Mouse (Mus musculus): Measurements from ENCODE around the gene Piwil1. TPM values are rescaled to one million over a fixed set of nuclear protein-coding genes. Genes with fewer than 3 reads are reported as not detected.

Piwil1 gene
- polyA plus RNA-seq, 1 experiment from 2014 or later: 0.17 TPM

DNA sequence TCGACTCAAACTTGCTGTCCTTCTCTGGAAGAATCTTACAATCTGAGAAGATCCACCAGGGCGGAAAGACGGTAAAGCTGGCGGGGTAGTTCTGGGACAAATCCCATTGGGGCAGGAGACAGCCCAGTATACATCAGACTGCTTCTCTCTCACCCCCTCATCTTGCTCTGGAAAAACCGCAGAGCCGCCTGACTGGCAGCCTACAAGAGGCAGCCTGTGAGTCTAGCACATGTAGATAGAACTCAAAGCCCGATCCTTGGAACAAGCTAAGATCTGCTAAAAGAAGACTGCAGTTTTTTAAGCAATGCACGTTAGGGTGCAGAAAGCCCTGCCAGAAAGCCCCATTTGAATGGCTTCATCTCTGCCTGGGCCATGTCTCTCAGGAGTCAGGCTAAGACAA, 43.9 kb downstream of the Piwil1 start:
- no peak overlapping the region for H3K9ac ChIP-seq (replicated peaks)
- WGBS: 90% methylated on average over 8 of the region's 8 CpGs
- H3K9me3 ChIP-seq: no peaks in the 10 kb centered on the region
- H3K4me1 ChIP-seq: no peaks in the 10 kb centered on the region; the same call in 1 of the 2 replicates
- H3K36me3 ChIP-seq: no peaks in the 10 kb centered on the region
- no peak overlapping the region for H3K4me3 ChIP-seq
- H3K4me2 ChIP-seq (replicated peaks): no peak overlapping the region
- ATAC-seq (ENCODE audit: low FRiP score, low read depth): no peak
- H3K27me3 ChIP-seq: peaks cover 1% of the 10 kb centered on the region
- no peak overlapping the region for H3K27ac ChIP-seq (replicated peaks)

DNA sequence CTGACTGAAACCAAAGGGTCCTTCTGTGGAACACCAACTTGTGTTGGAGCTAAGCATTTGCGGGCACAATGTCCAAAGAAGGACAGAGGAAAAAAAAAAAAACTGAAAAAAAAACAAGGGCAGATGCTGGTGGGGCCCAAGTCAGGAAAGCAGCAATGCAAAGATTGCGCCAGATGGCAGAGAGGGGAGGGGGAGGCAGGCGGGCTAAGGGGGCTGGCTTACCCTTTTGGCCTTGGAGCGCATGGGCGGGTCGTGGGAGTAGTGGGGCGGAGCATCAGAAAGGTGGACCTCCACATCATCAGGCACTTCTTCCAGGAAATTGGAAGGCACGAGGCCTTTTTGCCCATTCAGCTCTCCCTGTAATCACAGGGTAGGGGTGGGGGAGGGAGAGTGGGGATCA, 58.8 kb downstream of the Piwil1 start:
- Histone ChIP-seq H3K4me3 (no peak overlapping the region), H3K27me3 (no peaks in the 10 kb centered on the region), H3K9ac (replicated peaks) (no peak overlapping the region), H3K36me3 (no peaks in the 10 kb centered on the region), H3K4me2 (replicated peaks) (no peak overlapping the region), H3K4me1 (0 out of 2 replicates have a peak, but pooled peaks cover 3% of the 10 kb centered on the region), H3K9me3 (peaks cover 3% of the 10 kb centered on the region; the same call in 1 of the 2 replicates), H3K27ac (replicated peaks) (no peak overlapping the region)
- 54% methylated on average over 8 of the region's 8 CpGs for WGBS
- ATAC-seq (ENCODE audit: low FRiP score, low read depth): no peak

DNA sequence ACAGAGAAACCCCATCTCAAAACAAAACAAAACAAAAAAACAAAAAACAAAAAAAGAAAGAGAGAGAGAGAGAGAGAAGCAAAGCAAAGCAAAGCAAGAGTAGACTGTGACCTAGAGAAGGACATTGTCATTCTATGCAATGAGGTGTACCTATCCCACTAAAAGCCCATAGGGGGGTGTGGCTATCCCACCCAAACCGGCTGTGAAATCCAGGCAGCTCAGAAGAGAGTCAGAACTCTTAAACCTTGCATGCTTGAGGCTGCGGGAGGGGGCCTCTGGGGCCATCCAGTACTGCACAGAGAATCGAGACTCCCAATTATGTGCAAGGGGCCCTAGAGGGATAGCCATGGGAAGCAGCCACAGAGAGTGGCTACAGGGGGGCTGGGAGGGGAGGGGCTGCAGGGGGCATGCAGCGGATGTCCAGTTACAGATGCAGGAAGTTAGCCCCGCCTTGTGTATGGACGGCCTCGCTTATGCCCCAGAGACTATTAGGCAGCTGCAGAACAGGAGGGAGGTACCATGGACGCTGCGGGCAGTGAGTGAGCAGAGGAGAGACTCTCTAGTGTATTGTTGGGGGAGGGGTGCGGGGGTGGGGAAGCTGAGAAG, 66.8 kb downstream of the Piwil1 start:
- peak overlapping the region; percentile 40 for H3K4me2 ChIP-seq (replicated peaks)

DNA sequence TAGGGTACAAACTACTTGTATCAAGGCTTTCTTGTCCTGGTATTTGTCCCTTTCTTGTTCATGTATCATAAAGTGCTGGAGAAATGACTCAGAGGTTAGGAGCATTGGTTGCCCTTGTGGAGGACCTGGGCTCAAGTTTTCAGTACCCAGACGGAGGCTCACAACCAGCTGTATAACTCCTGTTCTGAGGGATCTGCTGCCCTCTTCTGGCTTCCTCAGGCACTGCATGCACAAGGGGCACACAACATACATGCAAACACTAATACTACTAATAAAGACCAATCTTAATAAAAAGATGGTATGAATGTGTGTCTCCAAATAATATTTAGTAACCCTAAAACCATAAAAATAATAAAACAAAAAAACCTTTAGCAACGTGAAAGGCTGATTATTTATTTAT, 74.1 kb downstream of the Piwil1 start:
- Histone ChIP-seq H3K4me1 (no peaks in the 10 kb centered on the region), H3K9ac (replicated peaks) (no peak overlapping the region), H3K4me3 (no peak overlapping the region), H3K36me3 (no peaks in the 10 kb centered on the region), H3K27ac (replicated peaks) (no peak overlapping the region), H3K27me3 (no peaks in the 10 kb centered on the region), H3K9me3 (no peaks in the 10 kb centered on the region), H3K4me2 (replicated peaks) (no peak overlapping the region)
- no peak for ATAC-seq (ENCODE audit: low FRiP score, low read depth)
- WGBS: 71% methylated on average over 2 of the region's 2 CpGs

More for the DNA sequence above, 66.8 kb downstream of the Piwil1 start:
- Histone ChIP-seq H3K4me3 (peak overlapping the region; percentile 0; the same call in 1 of the 2 replicates), H3K4me1 (peaks cover 6% of the 10 kb centered on the region; the same call in 1 of the 2 replicates), H3K27me3 (no peaks in the 10 kb centered on the region), H3K9me3 (no peaks in the 10 kb centered on the region), H3K9ac (replicated peaks) (no peak overlapping the region; the same call in 1 of the 2 replicates), H3K27ac (replicated peaks) (0 out of 2 replicates have a peak overlapping the region, but pooled peaks have one; percentile 2), H3K36me3 (no peaks in the 10 kb centered on the region)
- WGBS: 12% methylated on average over 10 of the region's 10 CpGs
- peak; percentile 70; the same call in 1 of the 2 replicates for ATAC-seq (ENCODE audit: low FRiP score, low read depth)

DNA sequence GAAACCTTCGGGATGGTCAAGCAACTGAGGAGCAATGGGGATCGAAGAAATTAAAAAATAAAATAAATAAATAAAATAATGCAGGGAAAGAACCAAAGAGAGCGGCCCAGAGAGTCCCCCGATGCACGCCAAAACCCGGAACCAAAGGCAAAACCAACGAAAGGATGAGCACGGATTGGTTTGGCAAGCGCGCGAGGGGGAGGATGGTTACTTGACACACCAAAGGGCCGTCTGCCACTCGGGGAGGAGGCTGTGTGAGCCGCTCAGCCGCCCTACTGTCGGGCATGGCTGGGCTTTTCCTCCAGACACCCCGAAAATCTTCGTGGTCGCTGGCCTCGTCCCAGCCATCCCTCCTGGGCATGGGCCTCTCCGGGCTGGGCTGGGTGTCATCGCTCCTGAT, 79.3 kb downstream of the Piwil1 start:
- 68% methylated on average over 22 of the region's 22 CpGs for WGBS
- Histone ChIP-seq H3K4me2 (replicated peaks) (no peak overlapping the region), H3K9me3 (no peaks in the 10 kb centered on the region), H3K27ac (replicated peaks) (no peak overlapping the region), H3K4me3 (no peak overlapping the region), H3K4me1 (peaks cover 6% of the 10 kb centered on the region; the same call in 1 of the 2 replicates), H3K36me3 (no peaks in the 10 kb centered on the region), H3K9ac (replicated peaks) (no peak overlapping the region), H3K27me3 (no peaks in the 10 kb centered on the region)
- no peak for ATAC-seq (ENCODE audit: low FRiP score, low read depth)

DNA sequence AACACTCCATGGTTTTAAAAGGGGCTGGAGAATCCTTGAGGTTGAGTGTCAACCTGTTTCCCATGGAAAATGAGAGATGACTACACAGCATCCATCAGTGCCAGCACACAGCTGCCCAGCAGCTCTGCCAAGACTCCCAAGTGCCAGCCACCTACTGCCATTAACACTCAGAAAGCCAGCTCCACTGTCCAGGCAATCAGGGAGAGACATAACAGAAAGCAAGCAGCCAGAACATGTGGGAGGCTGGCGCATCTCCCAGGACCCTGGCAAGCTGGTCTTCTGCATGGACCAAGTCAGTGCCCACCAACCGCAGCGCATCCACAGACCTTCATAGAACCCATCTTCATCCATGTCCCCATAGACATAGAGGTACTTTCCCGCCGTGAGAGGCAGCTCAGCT, 98.3 kb downstream of the Piwil1 start:
- Histone ChIP-seq H3K36me3 (peaks cover 6% of the 10 kb centered on the region; the same call in 1 of the 2 replicates), H3K4me1 (no peaks in the 10 kb centered on the region), H3K27ac (replicated peaks) (no peak overlapping the region), H3K9ac (replicated peaks) (no peak overlapping the region), H3K4me2 (replicated peaks) (no peak overlapping the region), H3K9me3 (0 out of 2 replicates have a peak, but pooled peaks cover 2% of the 10 kb centered on the region), H3K4me3 (no peak overlapping the region), H3K27me3 (no peaks in the 10 kb centered on the region)
- no peak for ATAC-seq (ENCODE audit: low FRiP score, low read depth)
- 92% methylated on average over 5 of the region's 5 CpGs for WGBS

Other genes starting within 250 kb of the Piwil1 start
- 31.7 and 33.5 TPM in 2 replicates for gene Fzd10, start 101.7 kb upstream of the Piwil1 start, polyA plus RNA-seq (2016; fragmentation: Nextera tagmentation; extraction: Ambion mirVana)